25 mouse cellular contexts compared by ENCODE assay signal in genomic region chr9:27280976-27281375, GRCm38 (mm10). TPM values are rescaled to one million over a fixed set of nuclear protein-coding genes. Genes with fewer than 3 reads are reported as not detected.
DNase-seq lines count a peak whose midpoint lies in the region; ATAC-seq and TF ChIP-seq lines count a peak whose summit lies in the region.
"Had no signal": no experiment of that assay in that cellular context is flagged by ENCODE, and none has a peak within 500 bp of the region (broad histone marks: within the 10 kb centered on the region; RNA-seq: fewer than 3 reads in every experiment).

No protein-coding gene starts in this region.

- TF ChIP-seq CTCF in layer of hippocampus, adult 2 months (conservative IDR thresholded peaks at IDR 0.05): no peak

- intact Hi-C loops in heart, postnatal 25 days (cut with DNase I): loop anchor here (10.0 kb wide), 1 partner anchor 206 kb away; no protein-coding TSS in a partner anchor

- no peak for DNase-seq in cerebellum, postnatal 4 days (ENCODE audit: low spot score in 2 of 2)
- DNase-seq in cerebellum, adult 11 months: peak; percentile 74
- peak; percentile 89 for DNase-seq in cerebellum, adult 9-11 months
- DNase-seq in heart, postnatal 25 days (ENCODE audit: low spot score): no peak
- DNase-seq in layer of hippocampus, adult 2 months (ENCODE audit: low spot score in 2 of 2): no peak
- DNase-seq: gastrocnemius, postnatal 36 days; heart, adult 2 months; kidney, adult 11 months; kidney, postnatal 36 days; lung, adult 18-20 months; lung, postnatal 14 days; midbrain, embryonic 14.5 days; right cerebral cortex, postnatal 14 days; thymus, adult 2 months had no signal

- no peak overlapping the region for H3K27ac ChIP-seq in layer of hippocampus, adult 2 months
- H3K27ac ChIP-seq: embryonic facial prominence, embryonic 15.5 days; heart, adult 2 months; heart, embryonic 13.5 days; hindbrain, embryonic 12.5 days; kidney, embryonic 15.5 days; limb, embryonic 13.5 days; liver, embryonic 12.5 days; stomach, postnatal 0 days had no signal

- peak; percentile 86 for ATAC-seq in cerebellum, adult (ENCODE audit: insufficient number of reproducible peaks, low FRiP score, low TSS enrichment)
- no peak for ATAC-seq in erythroblast, adult 5-6 weeks (replicated peaks; ENCODE audit: low FRiP score, poor library complexity, severe bottlenecking)
- ATAC-seq: forebrain, embryonic 16.5 days; liver, embryonic 12.5 days; Patski had no signal

- H3K4me3 ChIP-seq in layer of hippocampus, adult 2 months: no peak overlapping the region
- H3K4me3 ChIP-seq: embryonic facial prominence, embryonic 15.5 days; heart, adult 2 months; heart, embryonic 13.5 days; hindbrain, embryonic 12.5 days; kidney, embryonic 15.5 days; limb, embryonic 13.5 days; liver, embryonic 12.5 days had no signal

RNA-seq across cellular contexts. Expression of gene Igsf9b, which starts 18.0 kb away (rescaled TPM):
- total RNA-seq in heart, postnatal 25 days (2021): 1 to 10 TPM; 7.2 to 8.6 TPM
- not detected in 2 replicates for total RNA-seq in erythroblast, adult 5-6 weeks (2015; ENCODE audit: low replicate concordance)
- total RNA-seq in erythroblast, adult 5-6 weeks (2017; ENCODE audit: low replicate concordance): under 0.01 TPM in 1 of 2 replicates, not detected in the other
- 10 to 100 TPM; 21.7 to 23.3 TPM for total RNA-seq in layer of hippocampus, adult 2 months (2021)

Comparison
In these comparisons a context has a peak if more than half of its experiments do, and no peak if none do; other contexts are left out.
1. DNase-seq: peak in cerebellum, adult 11 months (single experiment) and cerebellum, adult 9-11 months (single experiment); none in cerebellum, postnatal 4 days (0 of 2), heart, postnatal 25 days (single experiment) and layer of hippocampus, adult 2 months (0 of 2).
2. RNA of gene Igsf9b, which starts 18.0 kb away (total RNA-seq): 21.7 to 23.3 TPM in layer of hippocampus, adult 2 months and 7.2 to 8.6 TPM in heart, postnatal 25 days; under 0.01 TPM in erythroblast, adult 5-6 weeks; every median in the first group is over 4 times any median in the second.